Mouse (Mus musculus): Measurements from ENCODE around the gene Srl.
"Not testable (repeated sequence)": the region's sequence is repeated elsewhere in the genome, so short reads cannot be mapped to it uniquely, and the experiment has no call there.

Srl gene

GRCm38 (mm10) chr16:4474882-4475803, 66.5 kb downstream of the Srl start:
- in situ Hi-C loops (cut with MboI, MseI) = loop anchor here (25.0 kb wide), 1 partner anchor 163 kb away; no protein-coding TSS in a partner anchor

GRCm38 (mm10) chr16:4474040-4474881, 67.4 kb downstream of the Srl start:
- in situ Hi-C loops (cut with MboI, MseI) = not testable (repeated sequence)

- in situ Hi-C loops (cut with MboI, MseI) = no loop called here
These were observed 68.4 kb downstream of the Srl start for GRCm38 (mm10) chr16:4473231-4473630.

- in situ Hi-C loops (cut with MboI, MseI) = no loop called here
These were observed 68.9 kb downstream of the Srl start for GRCm38 (mm10) chr16:4472687-4473086.

- in situ Hi-C loops (cut with MboI, MseI) = no loop called here
These were observed 71.8 kb downstream of the Srl start for GRCm38 (mm10) chr16:4469599-4470352.

GRCm38 (mm10) chr16:4464529-4465089, 77.0 kb downstream of the Srl start:
- in situ Hi-C loops (cut with MboI, MseI) = no loop called here

GRCm38 (mm10) chr16:4457927-4458326, 83.7 kb downstream of the Srl start:
- in situ Hi-C loops (cut with MboI, MseI) = no loop called here

- in situ Hi-C loops (cut with MboI, MseI) = no loop called here
These were observed 85.2 kb downstream of the Srl start for GRCm38 (mm10) chr16:4456391-4456790.

- in situ Hi-C loops (cut with MboI, MseI) = no loop called here
These were observed 85.9 kb downstream of the Srl start for GRCm38 (mm10) chr16:4455693-4456092.

- in situ Hi-C loops (cut with MboI, MseI) = no loop called here
These were observed 87.1 kb downstream of the Srl start for GRCm38 (mm10) chr16:4454563-4454962.

GRCm38 (mm10) chr16:4449418-4449817, 92.2 kb downstream of the Srl start:
- in situ Hi-C loops (cut with MboI, MseI) = loop anchor here (5.0 kb wide), 1 partner anchor 48 kb away; no protein-coding TSS in a partner anchor

- in situ Hi-C loops (cut with MboI, MseI) = loop anchor here (5.0 kb wide), 1 partner anchor 49 kb away; no protein-coding TSS in a partner anchor
These were observed 93.4 kb downstream of the Srl start for GRCm38 (mm10) chr16:4448235-4448634.

- in situ Hi-C loops (cut with MboI, MseI) = loop anchor here (5.0 kb wide), 1 partner anchor 51 kb away; no protein-coding TSS in a partner anchor
These were observed 95.2 kb downstream of the Srl start for GRCm38 (mm10) chr16:4446395-4446794.

GRCm38 (mm10) chr16:4444378-4444777, 97.2 kb downstream of the Srl start:
- in situ Hi-C loops (cut with MboI, MseI) = no loop called here

- in situ Hi-C loops (cut with MboI, MseI) = no loop called here
These were observed 102.1 kb downstream of the Srl start for GRCm38 (mm10) chr16:4439302-4440066.

GRCm38 (mm10) chr16:4436738-4437137, 104.9 kb downstream of the Srl start:
- in situ Hi-C loops (cut with MboI, MseI) = no loop called here

GRCm38 (mm10) chr16:4435371-4435770, 106.2 kb downstream of the Srl start:
- in situ Hi-C loops (cut with MboI, MseI) = no loop called here

GRCm38 (mm10) chr16:4431841-4432240, 109.8 kb downstream of the Srl start:
- in situ Hi-C loops (cut with MboI, MseI) = no loop called here

GRCm38 (mm10) chr16:4431013-4431412, 110.6 kb downstream of the Srl start:
- in situ Hi-C loops (cut with MboI, MseI) = no loop called here

GRCm38 (mm10) chr16:4430232-4430631, 111.4 kb downstream of the Srl start:
- in situ Hi-C loops (cut with MboI, MseI) = no loop called here

Data from T-helper 2 cell (primary cell).